Mouse (Mus musculus): Measurements from ENCODE around the gene Gale.

GRCm38 (mm10) chr4:135976146-135976545, 12.6 kb downstream of the Gale start:
- TF ChIP-seq SRF (IDR thresholded peaks at IDR 0.05; ENCODE audit: control insufficient read depth, insufficient read length, low read depth) (no peak), POLR2A (IDR thresholded peaks at IDR 0.05; ENCODE audit: insufficient read length, low read depth) (no peak), MYOD1 (IDR thresholded peaks at IDR 0.05; ENCODE audit: control insufficient read depth in 1 of 3, insufficient read length in 2 of 3, low read depth in 2 of 3) (no peak), MAX (IDR thresholded peaks at IDR 0.05; ENCODE audit: low read depth) (no peak), E2F4 (IDR thresholded peaks at IDR 0.05; ENCODE audit: insufficient read depth) (no peak), MYOG (IDR thresholded peaks at IDR 0.05; ENCODE audit: control insufficient read depth in 1 of 3, insufficient read depth in 1 of 3, insufficient read length in 2 of 3, low read depth in 2 of 3) (no peak), TCF12 (IDR thresholded peaks at IDR 0.05; ENCODE audit: insufficient read depth, poor library complexity, severe bottlenecking) (no peak), USF1 (IDR thresholded peaks at IDR 0.05; ENCODE audit: low read depth) (no peak), TCF3 (IDR thresholded peaks at IDR 0.05; ENCODE audit: insufficient read length, low read depth) (no peak), POLR2AphosphoS2 (IDR thresholded peaks at IDR 0.05; ENCODE audit: insufficient read length, low read depth) (no peak)

Measured in myocyte (in vitro differentiated cells).